Mouse (Mus musculus) E14TG2a.4 (cell line): Measurements from ENCODE around the gene Epha4.

Experiments
- H3K27me3 ChIP-seq: 2 replicates; pipeline ENCODE4 v1.6.1; 2014; ENCODE audit warnings: low read length, control low read depth; ENCODE audit not compliant: insufficient read depth
- H3K36me3 ChIP-seq: 2 replicates; pipeline ENCODE4 v1.6.1; 2014; ENCODE audit warnings: low read length, control low read depth; ENCODE audit not compliant: insufficient read depth
- H3K4me1 ChIP-seq: replicated peaks from 2 replicates; pipeline ENCODE4 v1.6.1; 2014; ENCODE audit warnings: low read depth, low read length, control low read depth
- H3K4me3 ChIP-seq: replicated peaks from 2 replicates; pipeline ENCODE4 v1.5.1; 2014; ENCODE audit warnings: mild to moderate bottlenecking, low read length
- H3K9me3 ChIP-seq: 2 replicates; pipeline ENCODE4 v1.6.1; 2014; ENCODE audit warnings: low read length, control low read depth
- CTCF ChIP-seq: conservative IDR thresholded peaks from 2 replicates; pipeline ENCODE4 v1.5.1; 2014; ENCODE audit warnings: low read length
- NANOG ChIP-seq: IDR thresholded peaks from 2 replicates; pipeline ENCODE4 v1.6.1; 2014; ENCODE audit warnings: borderline replicate concordance, low read length, mixed read lengths
- POU5F1 ChIP-seq: IDR thresholded peaks from 2 replicates; pipeline ENCODE4 v1.6.1; 2014; ENCODE audit warnings: low read length, borderline replicate concordance

Epha4 gene

DNA sequence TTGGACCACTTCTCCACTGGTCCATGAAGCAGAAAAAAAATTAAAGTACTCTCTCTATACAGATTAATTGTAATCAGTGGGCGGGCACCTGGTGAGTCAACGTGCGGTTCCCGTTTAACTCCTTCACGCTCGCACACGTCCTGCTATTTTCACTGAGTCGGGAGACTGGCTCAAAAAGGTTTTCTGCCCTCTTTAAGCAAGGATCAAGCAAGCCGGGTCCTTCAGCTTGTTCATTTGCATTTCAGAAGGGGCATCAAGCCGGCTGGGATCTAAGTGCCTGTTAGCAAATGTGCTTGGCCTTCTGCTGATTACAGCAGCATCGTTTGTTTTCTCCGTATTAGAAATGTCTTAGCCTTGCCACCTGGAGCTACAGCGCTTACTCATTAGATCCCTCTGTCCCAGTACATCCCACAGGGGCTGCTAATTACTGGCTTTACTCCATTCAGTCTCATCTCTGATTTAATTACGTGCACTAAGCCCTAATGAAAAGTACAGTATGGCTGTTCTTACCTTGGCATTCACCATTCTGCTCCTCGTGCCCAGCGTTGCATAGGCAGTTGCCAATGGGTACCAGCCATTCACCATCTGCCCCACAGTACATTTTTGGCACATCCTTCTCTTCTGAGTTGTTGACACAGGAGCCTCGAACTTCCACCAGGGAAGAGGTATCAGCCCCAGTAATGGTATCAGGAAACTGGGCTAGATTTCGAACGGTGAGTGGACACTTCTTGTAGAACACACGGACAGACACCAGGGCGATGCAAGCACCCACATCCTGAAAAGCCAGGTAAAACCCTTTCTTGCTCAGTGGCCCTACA, 8.6 kb downstream of the Epha4 start:
- H3K9me3 ChIP-seq = no peaks in the 10 kb centered on the region
- peak overlapping the region; percentile 24 for H3K4me3 ChIP-seq
- H3K27me3 ChIP-seq = no peaks in the 10 kb centered on the region
- H3K4me1 ChIP-seq = peaks cover 90% of the 10 kb centered on the region
- TF ChIP-seq POU5F1 = no peak
- no peak for TF ChIP-seq NANOG
- no peak for TF ChIP-seq CTCF
- H3K36me3 ChIP-seq = peaks cover 90% of the 10 kb centered on the region

DNA sequence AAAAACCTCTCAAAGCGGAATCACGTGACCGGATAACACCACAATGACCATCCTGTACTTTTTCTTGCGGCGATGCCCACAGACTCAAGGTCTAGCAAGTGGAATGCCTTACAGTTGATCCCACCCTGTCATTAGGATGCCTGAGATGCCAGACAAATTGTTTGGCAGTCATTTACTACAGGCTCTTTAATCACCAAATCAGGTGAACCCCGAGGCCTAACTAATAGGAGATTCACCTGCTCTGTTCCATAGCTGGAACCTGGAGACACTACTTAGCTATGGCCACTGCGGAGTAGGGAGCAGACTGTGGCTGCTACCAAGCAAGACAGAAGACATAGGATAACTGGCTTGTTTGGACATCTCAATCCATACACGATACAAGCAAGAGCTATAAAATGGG, 9.6 kb downstream of the Epha4 start:
- peaks cover 90% of the 10 kb centered on the region for H3K4me1 ChIP-seq
- TF ChIP-seq POU5F1 = no peak
- TF ChIP-seq NANOG = no peak
- TF ChIP-seq CTCF = no peak
- peaks cover 90% of the 10 kb centered on the region for H3K36me3 ChIP-seq
- no peak overlapping the region for H3K4me3 ChIP-seq
- H3K27me3 ChIP-seq = no peaks in the 10 kb centered on the region
- H3K9me3 ChIP-seq = no peaks in the 10 kb centered on the region

DNA sequence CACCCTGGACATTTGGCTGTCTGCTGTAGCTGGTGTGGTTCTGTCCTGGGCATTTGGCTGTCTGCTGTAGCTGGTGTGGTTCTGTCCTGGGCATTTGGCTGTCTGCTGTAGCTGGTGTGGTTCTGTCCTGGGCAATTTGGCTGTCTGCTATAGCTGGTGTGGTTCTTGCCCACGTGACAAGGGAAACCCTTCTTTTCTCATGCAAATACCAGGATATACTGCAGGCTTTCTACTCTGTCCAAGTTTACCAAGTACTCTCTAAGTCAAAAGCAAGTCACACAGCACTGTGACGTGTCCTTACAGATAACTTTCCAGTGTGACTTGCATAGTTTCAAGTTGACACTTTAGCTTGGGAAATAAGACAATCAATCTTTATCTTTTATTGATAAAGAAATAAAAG, 10.1 kb downstream of the Epha4 start:
- no peaks in the 10 kb centered on the region for H3K9me3 ChIP-seq
- no peak overlapping the region for H3K4me3 ChIP-seq
- H3K4me1 ChIP-seq = peaks cover 90% of the 10 kb centered on the region
- H3K27me3 ChIP-seq = no peaks in the 10 kb centered on the region
- peak; percentile 30; the same call in 1 of the 2 replicates for TF ChIP-seq POU5F1
- no peak for TF ChIP-seq NANOG
- peaks cover 90% of the 10 kb centered on the region for H3K36me3 ChIP-seq

DNA sequence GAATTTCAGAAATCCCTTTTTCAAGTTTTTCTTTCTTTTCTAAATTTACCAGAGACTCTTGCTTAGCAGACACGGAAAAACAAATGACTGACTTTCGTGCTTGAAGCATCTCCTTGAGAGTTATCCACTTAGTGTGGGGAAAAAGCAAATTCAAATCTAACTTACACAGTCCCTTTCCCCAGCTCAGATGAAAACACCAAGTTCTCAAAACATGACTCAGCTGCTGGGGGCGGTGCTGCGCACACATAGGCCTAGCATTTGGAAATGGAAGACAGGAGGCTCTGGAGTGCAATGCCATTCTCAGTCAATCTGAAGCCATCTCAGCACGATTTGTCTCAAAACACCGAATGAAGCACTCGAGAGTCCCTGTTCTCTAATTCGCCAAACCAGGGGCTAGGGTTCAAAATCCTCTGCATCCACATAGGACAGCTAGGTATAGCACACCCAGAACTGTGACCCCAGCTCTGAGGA, 11.1 kb downstream of the Epha4 start:
- H3K4me1 ChIP-seq = peaks cover 95% of the 10 kb centered on the region
- H3K9me3 ChIP-seq = no peaks in the 10 kb centered on the region
- TF ChIP-seq CTCF = no peak
- no peak for TF ChIP-seq NANOG
- TF ChIP-seq POU5F1 = no peak
- peaks cover 84% of the 10 kb centered on the region for H3K36me3 ChIP-seq
- no peaks in the 10 kb centered on the region for H3K27me3 ChIP-seq
- H3K4me3 ChIP-seq = no peak overlapping the region; the same call in 1 of the 2 replicates

DNA sequence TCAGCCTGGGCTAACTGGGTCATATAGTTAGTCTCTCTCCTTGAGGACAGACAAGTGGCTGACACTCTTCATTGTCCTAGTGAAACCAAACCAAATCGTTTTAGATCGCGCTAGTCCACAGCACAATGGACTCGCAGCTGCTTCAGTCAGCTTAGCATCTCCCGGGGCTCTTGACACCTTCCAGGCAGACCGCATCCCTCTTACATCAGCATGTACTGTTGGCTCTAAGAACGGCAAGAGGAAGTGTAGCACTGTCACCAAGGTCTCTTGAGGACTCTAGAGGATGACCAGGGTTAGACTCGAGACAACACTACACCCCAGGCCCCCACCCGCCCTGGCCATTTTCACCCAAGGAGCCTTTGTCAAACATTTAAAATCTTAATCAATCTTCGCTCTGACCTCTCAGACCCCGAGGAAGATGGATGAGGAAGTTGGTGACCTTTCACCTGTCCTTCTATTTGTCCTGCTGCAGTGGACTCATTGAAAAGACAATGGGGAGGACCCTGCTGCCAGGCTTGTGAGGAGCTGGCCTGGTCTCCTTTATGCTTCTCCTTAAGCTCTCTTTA, 12.3 kb downstream of the Epha4 start:
- H3K4me3 ChIP-seq = no peak overlapping the region; the same call in 1 of the 2 replicates

DNA sequence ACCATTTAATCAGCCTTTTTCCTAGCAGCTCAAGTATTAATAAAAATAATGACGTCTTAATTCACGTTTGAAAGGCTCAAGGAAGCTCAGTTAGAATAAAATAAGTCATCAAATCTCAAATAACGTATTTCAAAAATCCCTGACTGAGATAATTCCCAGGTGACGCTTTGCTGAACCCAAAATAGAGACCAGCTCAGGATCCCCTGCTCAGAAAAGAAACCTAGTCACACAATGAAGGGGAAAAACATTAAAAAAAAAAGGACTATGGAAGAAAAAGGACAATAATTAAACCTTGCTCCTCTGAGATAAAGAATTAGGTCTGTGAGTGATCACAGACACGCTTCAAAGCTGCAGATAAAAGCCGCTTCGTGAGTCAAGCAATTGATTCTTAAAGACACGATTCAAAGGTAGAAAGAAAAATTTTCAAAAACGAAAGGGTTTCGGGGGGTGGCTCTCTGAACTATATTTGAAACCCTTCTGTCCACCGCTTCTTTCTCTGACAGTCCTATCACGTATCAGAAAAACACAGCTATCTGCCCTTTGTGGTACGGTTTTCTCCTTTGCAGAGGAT, 13.4 kb downstream of the Epha4 start:
- Histone ChIP-seq H3K36me3 (peaks cover 67% of the 10 kb centered on the region), H3K9me3 (no peaks in the 10 kb centered on the region), H3K4me1 (peaks cover 96% of the 10 kb centered on the region), H3K27me3 (no peaks in the 10 kb centered on the region), H3K4me3 (no peak overlapping the region)
- no peak for TF ChIP-seq CTCF
- no peak for TF ChIP-seq NANOG
- TF ChIP-seq POU5F1 = no peak

More for the DNA sequence above, 12.3 kb downstream of the Epha4 start:
- no peaks in the 10 kb centered on the region for H3K9me3 ChIP-seq
- H3K4me1 ChIP-seq = peaks cover 97% of the 10 kb centered on the region
- TF ChIP-seq NANOG (peak; percentile 74), CTCF (no peak)
- peaks cover 77% of the 10 kb centered on the region for H3K36me3 ChIP-seq
- no peaks in the 10 kb centered on the region for H3K27me3 ChIP-seq

DNA sequence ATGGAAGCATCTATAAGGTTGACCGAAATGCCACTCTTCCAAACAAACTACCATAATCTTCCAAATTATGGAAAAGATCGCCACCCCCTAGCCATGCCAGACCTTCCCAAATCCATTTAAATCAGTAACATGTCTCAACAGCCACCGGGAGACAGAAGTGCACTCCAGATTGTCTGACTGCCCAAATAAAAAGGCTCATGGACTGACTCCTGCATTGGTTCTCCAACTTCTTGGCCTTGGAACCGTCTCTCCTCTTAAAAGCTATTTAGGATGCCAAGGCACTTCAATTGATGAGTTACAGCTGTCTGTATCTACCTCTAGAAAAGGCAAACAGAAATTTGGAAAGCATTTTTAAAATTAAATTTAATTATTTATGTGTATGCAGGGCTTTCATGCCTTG, 17.4 kb downstream of the Epha4 start:
- no peak overlapping the region for H3K4me3 ChIP-seq
- H3K27me3 ChIP-seq = no peaks in the 10 kb centered on the region
- H3K36me3 ChIP-seq = peaks cover 39% of the 10 kb centered on the region
- TF ChIP-seq POU5F1 = no peak
- no peak for TF ChIP-seq CTCF
- peaks cover 95% of the 10 kb centered on the region for H3K4me1 ChIP-seq
- H3K9me3 ChIP-seq = no peaks in the 10 kb centered on the region

DNA sequence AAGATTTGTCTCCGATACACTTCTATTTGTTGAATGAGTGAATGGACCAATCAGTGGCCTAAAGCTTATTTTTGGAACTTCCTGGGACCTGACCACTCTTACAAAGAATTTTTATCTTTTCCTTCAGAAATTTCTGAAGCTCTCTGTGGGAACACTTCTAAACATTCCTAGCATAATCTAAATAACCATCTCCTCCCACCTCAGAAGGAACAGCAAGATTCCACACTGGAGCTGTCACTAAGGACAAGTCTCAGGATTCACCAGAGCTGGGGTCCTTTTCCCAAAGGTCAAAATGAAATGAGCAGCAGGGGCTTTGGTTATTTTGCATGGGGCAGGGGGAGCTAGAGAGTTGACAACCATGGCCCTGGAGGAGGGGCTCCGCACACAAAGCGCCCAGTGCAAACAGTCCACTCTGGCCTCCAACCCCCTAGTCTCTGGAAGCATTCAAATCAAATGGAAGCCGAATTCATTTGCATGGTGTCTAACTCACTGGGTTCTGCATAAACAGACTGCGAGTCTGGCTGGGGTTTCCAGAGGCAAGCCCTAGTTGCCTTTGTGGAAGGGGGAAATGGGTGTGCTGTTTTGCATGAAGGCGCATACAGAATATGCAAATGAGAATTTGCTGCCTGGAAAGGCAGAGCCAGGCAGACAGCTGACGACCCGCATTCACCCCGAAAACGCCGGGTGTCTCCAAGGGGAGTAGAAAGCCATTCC, 18.3 kb downstream of the Epha4 start:
- peak; percentile 81 for TF ChIP-seq POU5F1
- no peak for TF ChIP-seq NANOG
- no peak for TF ChIP-seq CTCF
- H3K4me1 ChIP-seq = peaks cover 91% of the 10 kb centered on the region
- no peaks in the 10 kb centered on the region for H3K27me3 ChIP-seq
- H3K36me3 ChIP-seq = peaks cover 37% of the 10 kb centered on the region
- no peaks in the 10 kb centered on the region for H3K9me3 ChIP-seq
- H3K4me3 ChIP-seq = peak overlapping the region; percentile 30; the same call in 1 of the 2 replicates
